Mouse (Mus musculus) liver, postnatal 0 days (tissue): Measurements from ENCODE around the gene Slc45a3. TPM values are rescaled to one million over a fixed set of nuclear protein-coding genes. Genes with fewer than 3 reads are reported as not detected.
A peak's percentile ranks its signal among the peaks of the same experiment; 100 is the strongest.

Experiments
- ATAC-seq: fragments of 200-750 bp; cut with Nextera tagmentation; 2 replicates; pipeline ENCODE4 v1.8.0; 2017; ENCODE audit warnings: mild to moderate bottlenecking, moderate library complexity
- DNase-seq: peaks from one replicate; pipeline ENCODE4 v3.0.0-alpha.2; 2016
- H3K27ac ChIP-seq: fragments of 300-500 bp; sonication (generic); 2 replicates; pipeline ENCODE4 v1.5.1; 2014; ENCODE audit warnings: antibody characterized with exemption, moderate library complexity, mild to moderate bottlenecking, low read depth
- H3K27me3 ChIP-seq: fragments of 300-500 bp; sonication (generic); 2 replicates; pipeline ENCODE4 v1.6.1; 2014; ENCODE audit warnings: low read length, control low read depth, mixed read lengths; ENCODE audit not compliant: insufficient read depth
- H3K36me3 ChIP-seq: fragments of 300-500 bp; sonication (generic); replicated peaks from 2 replicates; pipeline ENCODE4 v1.6.1; 2014; ENCODE audit warnings: mild to moderate bottlenecking, control low read depth, low read length, moderate library complexity, mixed read lengths; ENCODE audit not compliant: insufficient read depth
- H3K4me1 ChIP-seq: fragments of 300-500 bp; sonication (generic); 2 replicates; pipeline ENCODE4 v1.6.1; 2014; ENCODE audit warnings: antibody characterized with exemption, mild to moderate bottlenecking, control low read depth; ENCODE audit not compliant: insufficient read depth
- H3K4me2 ChIP-seq: fragments of 300-500 bp; sonication (generic); 2 replicates; pipeline ENCODE4 v1.6.1; 2014; ENCODE audit warnings: low read depth, mild to moderate bottlenecking, low read length, moderate library complexity, mixed read lengths
- H3K4me3 ChIP-seq: fragments of 300-500 bp; sonication (generic); 2 replicates; pipeline ENCODE4 v1.5.1; 2014; ENCODE audit warnings: low read depth, low read length
- H3K9ac ChIP-seq: fragments of 300-500 bp; sonication (generic); replicated peaks from 2 replicates; pipeline ENCODE4 v1.6.1; 2014; ENCODE audit warnings: mild to moderate bottlenecking, moderate library complexity
- H3K9me3 ChIP-seq: fragments of 300-500 bp; sonication (generic); 2 replicates; pipeline ENCODE4 v1.6.1; 2016; ENCODE audit warnings: mild to moderate bottlenecking, control low read depth, low read length, mixed read lengths
- CTCF ChIP-seq: sonication (generic); IDR thresholded peaks from 2 replicates; pipeline ENCODE4 v1.5.1; 2016; ENCODE audit warnings: antibody characterized with exemption, low read depth
- EP300 ChIP-seq: IDR thresholded peaks from 2 replicates; pipeline ENCODE4 v1.6.1; 2016; ENCODE audit warnings: antibody characterized with exemption, low read depth, mild to moderate bottlenecking
- WGBS: fragments of 180-500 bp; shearing (Covaris S2); extraction: QIAGEN DNeasy Blood & Tissue Kit; methylation state at CpG from one replicate; pipeline ENCODE4 v1.1.7; 2014; ENCODE audit not compliant: insufficient replicate concordance; 5-methylcytosine and 5-hydroxymethylcytosine counted together
- polyA plus RNA-seq: library from polyadenylated mRNA; unstranded; fragments of >200 nt; fragmentation: Nextera tagmentation; extraction: Ambion mirVana; gene quantifications from 2 replicates; pipeline ENCODE4 v1.2.1, GENCODE M21; 2015

Slc45a3 gene
- polyA plus RNA-seq, 1 experiment from 2014 or later = 6.0 TPM

DNA sequence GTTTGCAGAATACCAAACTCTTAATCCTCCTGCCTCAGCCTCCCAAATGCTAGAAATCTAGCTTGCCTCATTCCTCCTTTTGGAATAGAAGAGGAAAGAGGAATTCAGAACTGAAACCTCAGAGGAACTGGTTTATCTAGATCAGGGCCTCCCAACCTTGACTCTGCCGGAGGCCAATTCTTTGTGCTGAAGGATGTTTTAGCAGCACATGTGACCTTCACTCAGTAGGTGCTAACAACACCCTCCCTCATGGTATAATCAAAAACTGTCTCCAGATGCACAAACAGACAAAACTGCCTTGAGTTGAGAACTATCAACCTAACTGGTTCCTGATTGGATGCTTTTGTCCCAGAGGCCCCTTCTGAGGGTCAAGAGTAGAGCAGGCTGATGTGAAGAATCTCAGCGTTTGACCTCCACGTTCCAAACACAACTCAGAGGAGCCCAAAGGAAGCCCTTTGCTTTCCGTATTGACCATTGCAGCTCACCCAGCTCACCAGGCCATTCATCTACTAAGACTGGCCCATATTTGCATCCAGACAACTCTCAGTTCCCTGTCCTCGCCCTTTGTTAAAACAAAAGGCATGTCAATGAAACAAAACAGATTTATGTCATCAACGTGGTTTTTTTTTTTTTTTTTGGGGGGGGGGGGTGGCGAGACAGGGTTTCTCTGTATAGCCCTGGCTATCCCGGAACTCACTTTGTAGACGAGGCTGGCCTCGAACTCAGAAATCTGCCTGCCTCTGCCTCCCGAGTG lies 16.1 kb upstream of the Slc45a3 start:
- peaks cover 12% of the 10 kb centered on the region for H3K4me1 ChIP-seq
- peak overlapping the region; percentile 23 for H3K27ac ChIP-seq
- 73% methylated on average over 11 of the region's 11 CpGs for WGBS
- no peak overlapping the region for H3K9ac ChIP-seq
- no peaks in the 10 kb centered on the region for H3K36me3 ChIP-seq
- H3K4me3 ChIP-seq = no peak overlapping the region
- H3K4me2 ChIP-seq = no peak overlapping the region
- DNase-seq (no peak), ATAC-seq (no peak)
- H3K27me3 ChIP-seq = no peaks in the 10 kb centered on the region
- TF ChIP-seq EP300 = no peak
- TF ChIP-seq CTCF = no peak
- H3K9me3 ChIP-seq = no peaks in the 10 kb centered on the region

DNA sequence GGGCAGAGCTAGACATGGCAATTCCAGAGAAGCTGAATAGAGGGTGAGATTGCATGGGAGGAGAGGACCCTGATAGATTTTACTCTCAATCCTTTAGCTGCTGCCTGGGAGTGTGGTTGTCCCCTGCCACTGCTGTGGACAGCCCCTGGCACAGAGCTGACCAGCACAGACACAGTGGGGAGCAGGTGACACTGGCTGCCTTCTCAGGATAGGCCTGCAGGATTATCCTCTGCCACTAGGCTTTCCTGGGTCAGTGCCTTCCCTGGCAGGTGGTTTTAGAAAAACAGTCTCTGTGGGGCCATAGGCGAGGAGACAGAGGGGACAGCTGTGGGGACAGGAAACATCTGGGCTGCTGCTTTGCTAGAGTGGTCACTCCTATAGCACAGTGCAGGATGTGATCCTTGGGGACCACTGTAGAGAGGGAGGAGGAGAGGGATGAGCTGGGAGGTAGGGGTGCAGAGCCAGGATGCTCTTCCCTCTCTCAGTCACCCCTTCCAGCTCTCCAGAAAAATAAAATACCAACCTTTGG lies 14.7 kb upstream of the Slc45a3 start:
- Histone ChIP-seq H3K9me3 (no peaks in the 10 kb centered on the region), H3K4me1 (peaks cover 12% of the 10 kb centered on the region), H3K27me3 (no peaks in the 10 kb centered on the region), H3K36me3 (no peaks in the 10 kb centered on the region), H3K4me2 (no peak overlapping the region), H3K27ac (0 out of 2 replicates have a peak overlapping the region, but pooled peaks have one; percentile 16), H3K4me3 (no peak overlapping the region), H3K9ac (no peak overlapping the region; the same call in 1 of the 2 replicates)
- 60% methylated on average over 1 of the region's 1 CpGs for WGBS
- TF ChIP-seq EP300 = no peak
- TF ChIP-seq CTCF = peak; percentile 39
- ATAC-seq (peak; percentile 60), DNase-seq (no peak)

DNA sequence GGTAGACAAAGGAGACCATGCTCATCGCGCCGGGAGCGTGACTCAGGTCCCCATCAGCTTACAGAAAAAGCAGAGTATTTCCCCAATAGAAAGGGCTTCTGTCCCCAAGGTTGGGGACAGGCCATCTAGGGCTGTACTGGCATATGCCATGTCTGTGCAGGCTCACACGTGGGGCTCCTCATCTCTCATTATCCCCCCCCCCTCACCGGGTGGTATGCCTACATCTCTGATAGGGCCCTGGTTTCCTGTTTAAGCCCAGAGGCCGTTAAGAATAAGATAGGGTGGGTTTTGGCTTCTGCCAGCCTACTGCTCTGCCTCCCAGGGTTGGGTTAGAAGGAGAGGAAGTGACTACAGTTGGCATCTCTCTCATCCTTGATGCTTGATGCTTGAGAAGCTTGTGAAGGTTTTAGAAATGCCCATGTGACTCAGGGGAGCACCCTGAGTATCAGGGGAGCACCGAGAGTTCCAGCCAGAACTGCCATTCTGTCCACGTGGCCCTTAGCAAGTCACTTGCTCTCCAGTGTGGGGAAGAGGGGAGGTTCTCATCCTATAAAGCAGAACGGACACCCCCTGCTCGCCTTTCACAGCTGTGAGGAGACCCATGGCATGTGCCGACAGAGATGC lies 8.4 kb upstream of the Slc45a3 start:
- H3K4me1 ChIP-seq = 0 out of 2 replicates have a peak, but pooled peaks cover 3% of the 10 kb centered on the region
- no peak overlapping the region for H3K4me2 ChIP-seq
- DNase-seq (no peak), ATAC-seq (0 out of 2 replicates have a peak, but pooled peaks have one; percentile 15)
- H3K9me3 ChIP-seq = no peaks in the 10 kb centered on the region
- no peaks in the 10 kb centered on the region for H3K36me3 ChIP-seq
- H3K9ac ChIP-seq = no peak overlapping the region
- H3K27ac ChIP-seq = no peak overlapping the region
- TF ChIP-seq CTCF = no peak
- TF ChIP-seq EP300 = no peak
- H3K4me3 ChIP-seq = no peak overlapping the region
- H3K27me3 ChIP-seq = no peaks in the 10 kb centered on the region
- 52% methylated on average over 12 of the region's 12 CpGs for WGBS

DNA sequence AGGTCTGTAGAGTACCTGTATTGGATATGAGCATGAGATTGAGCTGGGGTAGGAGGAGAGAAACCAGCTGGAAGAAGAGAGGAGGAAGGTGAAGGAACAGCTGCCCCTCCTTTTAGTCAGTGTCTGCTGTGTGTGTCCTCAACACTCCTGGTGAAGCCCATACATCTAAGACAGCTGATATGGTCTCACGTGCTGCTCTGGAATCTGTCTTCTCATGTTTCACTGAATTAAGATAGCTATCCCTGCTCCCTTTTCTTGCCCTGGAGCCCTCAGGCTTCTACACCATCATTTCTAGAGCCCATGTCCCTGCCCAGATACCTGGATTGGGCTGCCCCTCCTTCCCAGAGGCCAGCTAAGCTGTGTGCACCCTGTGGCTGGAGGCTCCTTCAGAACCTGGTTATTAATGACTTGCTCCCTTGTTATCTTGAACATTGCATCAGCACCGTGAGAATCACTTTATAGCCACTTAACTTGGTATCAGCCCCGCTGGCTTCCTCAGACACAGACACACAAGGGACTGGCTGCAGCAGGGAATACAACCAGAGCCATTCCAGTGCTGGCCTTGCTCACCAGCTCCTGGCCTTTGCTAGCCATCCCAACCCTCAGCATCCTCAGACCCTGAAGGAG lies 7.5 kb upstream of the Slc45a3 start:
- Histone ChIP-seq H3K27ac (no peak overlapping the region), H3K4me1 (0 out of 2 replicates have a peak, but pooled peaks cover 3% of the 10 kb centered on the region), H3K27me3 (no peaks in the 10 kb centered on the region), H3K36me3 (no peaks in the 10 kb centered on the region), H3K9ac (no peak overlapping the region), H3K9me3 (no peaks in the 10 kb centered on the region), H3K4me2 (no peak overlapping the region), H3K4me3 (no peak overlapping the region)
- ATAC-seq (no peak), DNase-seq (no peak)
- TF ChIP-seq CTCF = no peak
- no peak for TF ChIP-seq EP300
- 41% methylated on average over 3 of the region's 3 CpGs for WGBS

DNA sequence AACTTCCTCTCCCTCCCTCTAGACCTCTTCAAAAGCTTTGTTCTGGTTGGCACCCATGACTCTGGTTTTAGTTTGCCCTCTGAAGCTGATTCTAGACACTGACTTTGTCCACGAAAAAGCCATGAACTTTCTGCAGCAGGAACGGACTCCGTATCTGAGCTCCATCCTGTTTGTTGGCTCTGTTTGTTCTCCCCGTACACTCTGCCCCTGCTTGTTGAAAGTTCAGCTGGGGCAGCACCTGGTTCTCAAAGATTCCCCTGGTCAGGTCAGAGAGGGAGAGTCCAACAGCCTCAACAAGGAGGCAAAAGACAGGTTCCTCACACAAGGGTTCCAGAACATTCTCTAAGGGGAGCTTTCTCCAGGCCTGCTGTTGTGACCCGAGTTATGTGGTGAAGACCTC lies 5.4 kb upstream of the Slc45a3 start:
- H3K4me3 ChIP-seq = no peak overlapping the region
- no peaks in the 10 kb centered on the region for H3K9me3 ChIP-seq
- no peaks in the 10 kb centered on the region for H3K36me3 ChIP-seq
- H3K27me3 ChIP-seq = peaks cover 4% of the 10 kb centered on the region
- WGBS = 54% methylated on average over 5 of the region's 5 CpGs
- no peak for TF ChIP-seq EP300
- TF ChIP-seq CTCF = no peak
- peaks cover 4% of the 10 kb centered on the region; the same call in 1 of the 2 replicates for H3K4me1 ChIP-seq
- ATAC-seq = no peak
- DNase-seq = no peak
- H3K4me2 ChIP-seq = no peak overlapping the region
- H3K9ac ChIP-seq = no peak overlapping the region
- H3K27ac ChIP-seq = no peak overlapping the region

DNA sequence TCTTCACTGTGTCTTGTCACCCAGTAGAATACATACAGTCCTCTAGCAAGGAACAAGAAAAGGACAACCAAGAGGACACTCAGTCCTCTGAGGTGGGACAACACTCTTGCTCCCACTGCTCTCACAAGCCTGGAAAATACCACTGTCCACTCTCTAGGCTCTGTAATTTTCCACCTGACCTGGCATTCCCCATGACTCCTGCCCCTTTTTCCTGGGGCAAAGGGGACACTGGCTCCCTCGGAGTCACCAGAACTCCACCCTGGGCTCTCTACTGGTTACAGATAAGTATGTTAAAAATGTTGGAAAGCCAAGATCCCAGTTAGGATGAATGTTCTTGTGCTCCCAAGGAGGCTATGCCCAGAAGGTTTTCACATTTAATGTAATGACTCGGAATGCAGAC lies 1.8 kb upstream of the Slc45a3 start:
- Histone ChIP-seq H3K9ac (no peak overlapping the region), H3K4me1 (peaks cover 18% of the 10 kb centered on the region), H3K9me3 (no peaks in the 10 kb centered on the region), H3K27me3 (peaks cover 17% of the 10 kb centered on the region), H3K4me3 (no peak overlapping the region), H3K36me3 (no peaks in the 10 kb centered on the region), H3K4me2 (no peak overlapping the region), H3K27ac (no peak overlapping the region)
- no peak for TF ChIP-seq EP300
- TF ChIP-seq CTCF = no peak
- ATAC-seq = no peak
- 63% methylated on average over 2 of the region's 2 CpGs for WGBS
- no peak for DNase-seq
